Mouse (Mus musculus) gastrocnemius, adult 8-10 months (tissue): ENCODE results near the gene Mmd. TPM values are rescaled to one million over a fixed set of nuclear protein-coding genes. Genes with fewer than 3 reads are reported as not detected.

Source experiments
- DNase-seq, 2 experiments: peaks; one replicate each; pipeline ENCODE4 v3.0.0; 2022; ENCODE audit warnings: low spot score in 2 of 2
- total RNA-seq, 4 experiments: library from RNA; stranded (reverse); gene quantifications; 2 replicates each; pipeline ENCODE4 v1.2.4; 2022

Gene Mmd
- total RNA-seq, 4 experiments from 2014 or later: 9.3 to 20.4 (median 12.4) TPM

DNA sequence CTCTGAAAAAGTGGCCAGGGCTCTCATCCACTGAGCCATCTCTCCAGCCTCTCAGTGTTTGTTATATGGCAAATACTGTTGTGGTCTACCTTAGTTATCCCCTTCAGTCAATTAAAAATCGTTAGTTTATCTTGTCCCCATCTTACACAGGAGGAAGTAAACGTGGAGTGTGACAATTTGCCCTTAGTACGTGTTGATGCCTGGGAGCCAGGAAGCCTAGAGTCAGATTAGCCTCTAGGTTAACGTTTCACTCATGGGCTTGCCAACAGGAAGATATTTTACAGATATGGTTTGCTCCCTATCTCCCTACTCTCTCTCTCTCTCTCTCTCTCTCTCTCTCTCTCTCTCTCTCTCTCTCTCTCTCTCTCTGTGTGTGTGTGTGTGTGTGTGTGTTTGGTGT lies 33.9 kb downstream of the Mmd start:
- no peak for DNase-seq

DNA sequence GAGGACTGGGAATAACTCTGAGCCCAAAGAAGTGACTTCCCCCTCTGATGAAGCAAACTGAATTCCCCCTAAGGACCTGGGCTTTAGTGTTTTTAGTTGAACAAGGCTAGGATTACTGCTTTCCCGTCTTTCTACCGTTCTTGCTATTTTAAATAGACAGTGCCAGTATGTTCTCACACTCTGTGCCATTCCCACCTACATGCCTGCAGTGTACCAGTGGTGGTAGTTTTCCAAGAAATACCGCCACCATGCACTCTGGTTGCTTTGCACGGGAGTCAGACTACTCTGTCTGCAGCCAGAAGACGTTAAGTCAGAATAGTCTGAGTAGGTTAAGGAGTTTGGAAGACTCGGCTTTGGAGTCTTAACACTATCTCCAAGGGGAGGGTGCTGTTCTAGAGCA lies 34.3 kb downstream of the Mmd start:
- DNase-seq: no peak

GRCm38 (mm10) chr11:90284079-90284478 lies 34.8 kb downstream of the Mmd start:
- no peak for DNase-seq

GRCm38 (mm10) chr11:90284623-90285022 lies 35.4 kb downstream of the Mmd start:
- DNase-seq: no peak

- no peak for DNase-seq
Observed at GRCm38 (mm10) chr11:90286550-90287154, 37.4 kb downstream of the Mmd start.

GRCm38 (mm10) chr11:90291156-90291555 lies 41.9 kb downstream of the Mmd start:
- DNase-seq: no peak

DNA sequence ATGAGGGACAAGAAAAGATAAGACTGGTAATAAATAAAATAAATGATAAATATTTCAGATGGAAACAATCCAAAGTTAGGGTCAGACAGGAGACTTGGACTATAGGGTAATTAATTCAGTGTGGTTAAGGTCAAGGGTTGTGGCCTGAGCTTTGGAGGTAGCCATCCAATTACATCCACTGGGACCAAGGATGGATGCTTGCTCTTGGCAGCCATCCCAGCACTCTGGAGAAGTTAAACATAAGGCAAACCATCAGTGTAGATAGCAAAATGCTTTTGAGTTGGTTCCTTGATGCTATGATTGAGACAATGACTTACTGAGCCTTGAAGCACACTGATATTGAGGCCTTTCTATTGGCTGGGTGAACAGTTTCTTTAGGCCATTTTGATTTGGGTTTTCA lies 43.5 kb downstream of the Mmd start:
- no peak for DNase-seq

DNA sequence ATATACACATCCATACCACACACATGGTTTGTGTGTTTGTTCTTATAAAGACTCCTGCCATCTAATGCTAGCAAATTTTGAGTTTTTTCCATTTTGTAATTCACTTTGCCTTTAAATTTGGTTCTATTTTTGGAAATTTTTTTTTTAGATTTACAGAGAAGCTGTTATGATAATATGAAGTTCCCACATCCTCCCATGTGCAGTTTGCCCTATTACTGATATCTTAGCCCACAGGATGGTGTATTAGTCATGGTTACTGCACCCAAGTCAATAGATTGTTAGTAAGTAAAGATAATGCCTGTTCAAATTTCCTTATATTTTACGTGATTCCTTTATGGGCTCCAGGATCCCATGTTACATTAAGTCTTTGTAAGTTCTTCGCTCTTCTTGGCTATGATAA lies 45.4 kb downstream of the Mmd start:
- no peak for DNase-seq

DNA sequence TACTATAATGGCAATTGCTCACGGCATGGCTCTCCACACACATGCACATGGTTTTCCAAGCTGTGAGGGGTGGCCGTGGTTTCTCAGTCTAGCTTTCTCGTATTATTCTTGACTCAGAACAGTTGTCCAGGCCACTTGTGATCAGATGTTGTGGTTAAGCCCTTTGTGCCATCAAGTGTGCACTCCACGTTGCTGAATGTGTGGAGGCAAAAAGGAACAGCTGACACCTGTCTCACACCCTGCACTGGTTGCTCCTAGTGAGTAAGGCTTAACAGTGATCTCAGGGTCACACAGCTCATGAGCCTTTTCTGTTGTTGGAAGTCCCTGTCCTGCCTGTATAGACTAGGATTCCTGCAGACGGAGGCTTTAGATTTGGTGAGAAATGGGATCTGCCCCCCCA lies 56.8 kb downstream of the Mmd start:
- DNase-seq: no peak

DNA sequence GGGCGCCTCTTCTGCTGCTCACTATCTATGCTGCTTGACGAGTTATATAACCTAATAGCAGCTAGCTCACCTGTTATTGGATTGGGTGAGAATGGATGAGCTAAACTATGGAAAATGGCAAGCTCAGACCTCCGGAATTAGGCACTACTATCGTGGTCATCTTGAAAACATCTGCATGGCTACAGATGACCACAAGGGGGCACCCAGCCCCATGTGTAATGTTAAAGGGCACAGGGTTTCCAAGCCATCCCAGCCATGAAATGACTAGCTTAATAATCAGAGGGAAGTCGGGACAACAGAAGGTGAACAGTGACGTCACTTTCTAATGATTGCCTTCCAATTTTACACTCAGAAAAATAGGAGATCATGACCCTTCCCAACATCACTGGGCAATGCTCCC lies 57.7 kb downstream of the Mmd start:
- peak; percentile 46 to 47 for DNase-seq

- no peak for DNase-seq
Observed at GRCm38 (mm10) chr11:90314606-90315005, 65.3 kb downstream of the Mmd start.

GRCm38 (mm10) chr11:90317482-90317881 lies 68.2 kb downstream of the Mmd start:
- DNase-seq: no peak

GRCm38 (mm10) chr11:90320922-90321321 lies 71.7 kb downstream of the Mmd start:
- no peak for DNase-seq

DNA sequence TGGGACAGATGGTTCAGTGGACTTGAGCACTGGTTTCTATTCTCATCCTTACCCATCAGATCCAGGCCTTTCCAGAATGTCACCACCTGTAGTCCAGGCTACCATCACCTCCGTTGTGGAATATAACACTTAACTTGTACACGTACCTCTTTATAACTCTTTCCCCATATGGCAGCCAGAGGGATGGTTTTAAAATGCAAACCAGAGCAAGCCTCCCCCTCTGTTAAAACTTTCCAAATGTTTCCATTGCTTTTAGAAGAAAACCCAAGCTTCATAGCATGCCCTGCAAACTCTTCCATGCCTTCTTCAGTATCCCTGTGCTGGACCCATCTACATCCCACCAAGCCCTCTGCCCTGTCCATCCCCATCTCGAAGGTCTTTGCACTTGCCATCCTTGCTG lies 75.3 kb downstream of the Mmd start:
- no peak for DNase-seq

- no peak for DNase-seq
Observed at GRCm38 (mm10) chr11:90326146-90326545, 76.9 kb downstream of the Mmd start.

DNA sequence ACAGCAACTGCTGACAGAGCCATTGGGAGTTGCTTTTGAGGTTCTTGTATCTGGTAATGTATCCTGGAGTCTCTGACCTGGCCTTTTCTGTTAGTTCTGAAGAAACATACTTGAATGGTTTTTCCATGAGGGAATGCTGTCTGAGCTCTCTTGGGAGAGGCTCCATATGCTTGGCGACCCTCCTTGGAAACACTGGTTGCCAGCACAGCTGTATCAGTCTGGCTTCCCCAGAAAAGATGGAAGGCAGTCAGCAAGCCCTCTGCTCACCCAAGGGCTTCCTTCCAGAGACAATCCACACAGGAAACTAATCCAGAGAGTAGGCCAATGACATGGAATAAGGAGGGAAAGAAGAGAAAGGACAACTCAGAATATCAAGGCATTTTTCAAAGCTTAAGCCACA lies 77.6 kb downstream of the Mmd start:
- peak; percentile 31 to 59 for DNase-seq

Other genes with a start within 250 kb of the Mmd start
- gene Pctp, start 246.6 kb upstream of the Mmd start, total RNA-seq: 1 to 10 TPM; 3.1 to 4.5 (median 4.3) TPM
- 10 to 100 TPM in 2 of 4 experiments, 1 to 10 TPM in 2; 9.1 to 24.0 (median 11.7) TPM for gene Tmem100, start 219.1 kb upstream of the Mmd start, total RNA-seq
- 1 to 10 TPM; 1.7 to 3.3 (median 2.4) TPM for gene Gm45716, start 61.8 kb upstream of the Mmd start, total RNA-seq
- 10 to 100 TPM in 2 of 4 experiments, 1 to 10 TPM in 2; 8.4 to 14.1 (median 10.2) TPM for gene Hlf, start 141.4 kb downstream of the Mmd start, total RNA-seq